Mouse (Mus musculus) hindbrain, postnatal 0 days (tissue): ENCODE measurements around the gene Fchsd2. TPM values are rescaled to one million over a fixed set of nuclear protein-coding genes. Genes with fewer than 3 reads are reported as not detected.

Experiments
- ATAC-seq: fragments of 200-750 bp; cut with Nextera tagmentation; 2 replicates; pipeline ENCODE4 v1.8.0; 2017; ENCODE audit warnings: mild to moderate bottlenecking, moderate TSS enrichment, moderate library complexity
- DNase-seq: peaks from one replicate; pipeline ENCODE4 v3.0.0-alpha.2; 2015; ENCODE audit warnings: low spot score
- H3K27ac ChIP-seq: fragments of 300-500 bp; sonication (generic); 2 replicates; pipeline ENCODE4 v1.5.1; 2014; ENCODE audit warnings: mild to moderate bottlenecking
- H3K27me3 ChIP-seq: fragments of 300-500 bp; sonication (generic); 2 replicates; pipeline ENCODE4 v1.6.1; 2014; ENCODE audit warnings: low read length, mixed read lengths; ENCODE audit not compliant: insufficient read depth
- H3K36me3 ChIP-seq: fragments of 300-500 bp; sonication (generic); 2 replicates; pipeline ENCODE4 v1.6.1; 2014; ENCODE audit warnings: low read length, mixed read lengths; ENCODE audit not compliant: insufficient read depth
- H3K4me1 ChIP-seq: fragments of 300-500 bp; sonication (generic); 2 replicates; pipeline ENCODE4 v1.6.1; 2014; ENCODE audit warnings: antibody characterized with exemption, low read length, mixed read lengths; ENCODE audit not compliant: insufficient read depth
- H3K4me2 ChIP-seq: fragments of 300-500 bp; sonication (generic); 2 replicates; pipeline ENCODE4 v1.6.1; 2014; ENCODE audit warnings: low read depth, mild to moderate bottlenecking, low read length, moderate library complexity, mixed read lengths
- H3K4me3 ChIP-seq: fragments of 300-500 bp; sonication (generic); 2 replicates; pipeline ENCODE4 v1.5.1; 2014; ENCODE audit warnings: low read length
- H3K9ac ChIP-seq: fragments of 300-500 bp; sonication (generic); replicated peaks from 2 replicates; pipeline ENCODE4 v1.6.1; 2014; ENCODE audit warnings: mild to moderate bottlenecking, low read length, moderate library complexity, mixed read lengths
- H3K9me3 ChIP-seq: fragments of 300-500 bp; sonication (generic); 2 replicates; pipeline ENCODE4 v1.6.1; 2016; ENCODE audit warnings: low read length, mixed read lengths
- CTCF ChIP-seq: IDR thresholded peaks from 2 replicates; pipeline ENCODE4 v1.5.1; 2016; ENCODE audit warnings: antibody characterized with exemption, control low read depth, low read depth
- WGBS: fragments of 180-500 bp; shearing (Covaris S2); extraction: QIAGEN DNeasy Blood & Tissue Kit; methylation state at CpG from one replicate; pipeline ENCODE4 v1.1.7; 2014; 5-methylcytosine and 5-hydroxymethylcytosine counted together
- polyA plus RNA-seq: library from polyadenylated mRNA; unstranded; fragments of >200 nt; fragmentation: Nextera tagmentation; extraction: Ambion mirVana; gene quantifications from 2 replicates; pipeline ENCODE4 v1.2.1, GENCODE M21; 2015
- total RNA-seq: library from RNA; depleted of rRNA; stranded (reverse); fragments of >200 nt; gene quantifications from 2 replicates; pipeline ENCODE4 v1.2.3, GENCODE M21; 2014

Gene Fchsd2
- total and polyA plus RNA-seq, 2 experiments from 2014 or later = 34.2 to 43.1 TPM

GRCm38 (mm10) chr7:101071020-101071419 is 21.6 kb upstream of the Fchsd2 start:
- no peak overlapping the region for H3K4me3 ChIP-seq
- no peak for DNase-seq
- H3K9ac ChIP-seq = no peak overlapping the region
- no peaks in the 10 kb centered on the region for H3K9me3 ChIP-seq
- ATAC-seq = no peak
- 46% methylated on average over 6 of the region's 6 CpGs for WGBS
- no peak overlapping the region for H3K4me2 ChIP-seq
- no peak overlapping the region for H3K27ac ChIP-seq
- no peaks in the 10 kb centered on the region for H3K27me3 ChIP-seq
- no peak for TF ChIP-seq CTCF
- H3K36me3 ChIP-seq = no peaks in the 10 kb centered on the region
- no peaks in the 10 kb centered on the region for H3K4me1 ChIP-seq

GRCm38 (mm10) chr7:101072123-101072740 is 20.4 kb upstream of the Fchsd2 start:
- Histone ChIP-seq H3K4me1 (no peaks in the 10 kb centered on the region), H3K27ac (no peak overlapping the region), H3K4me2 (no peak overlapping the region), H3K27me3 (no peaks in the 10 kb centered on the region), H3K36me3 (no peaks in the 10 kb centered on the region), H3K9ac (no peak overlapping the region), H3K9me3 (no peaks in the 10 kb centered on the region), H3K4me3 (no peak overlapping the region)
- no peak for TF ChIP-seq CTCF
- no peak for DNase-seq
- 84% methylated on average over 12 of the region's 12 CpGs for WGBS
- no peak for ATAC-seq

- no peak for TF ChIP-seq CTCF
- no peak overlapping the region for H3K9ac ChIP-seq
- no peaks in the 10 kb centered on the region for H3K9me3 ChIP-seq
- ATAC-seq = no peak
- no peak overlapping the region for H3K4me3 ChIP-seq
- H3K27ac ChIP-seq = no peak overlapping the region
- no peak for DNase-seq
- H3K27me3 ChIP-seq = no peaks in the 10 kb centered on the region
- H3K4me2 ChIP-seq = no peak overlapping the region
- no peaks in the 10 kb centered on the region for H3K4me1 ChIP-seq
- no peaks in the 10 kb centered on the region for H3K36me3 ChIP-seq
- 77% methylated on average over 8 of the region's 8 CpGs for WGBS
Measured at GRCm38 (mm10) chr7:101074170-101074767, 18.4 kb upstream of the Fchsd2 start.

GRCm38 (mm10) chr7:101083562-101084166 is 9.0 kb upstream of the Fchsd2 start:
- no peak for DNase-seq
- no peak for TF ChIP-seq CTCF
- no peaks in the 10 kb centered on the region for H3K27me3 ChIP-seq
- H3K9me3 ChIP-seq = no peaks in the 10 kb centered on the region
- H3K4me3 ChIP-seq = no peak overlapping the region
- H3K4me2 ChIP-seq = no peak overlapping the region
- H3K27ac ChIP-seq = no peak overlapping the region
- no peak overlapping the region for H3K9ac ChIP-seq
- no peaks in the 10 kb centered on the region for H3K36me3 ChIP-seq
- ATAC-seq = no peak
- H3K4me1 ChIP-seq = no peaks in the 10 kb centered on the region
- WGBS = 69% methylated on average over 9 of the region's 9 CpGs

- WGBS = 84% methylated on average over 4 of the region's 4 CpGs
- Histone ChIP-seq H3K4me2 (no peak overlapping the region), H3K4me1 (no peaks in the 10 kb centered on the region), H3K27ac (no peak overlapping the region), H3K27me3 (no peaks in the 10 kb centered on the region), H3K9ac (no peak overlapping the region), H3K9me3 (no peaks in the 10 kb centered on the region), H3K4me3 (no peak overlapping the region), H3K36me3 (no peaks in the 10 kb centered on the region)
- TF ChIP-seq CTCF = no peak
- ATAC-seq (no peak), DNase-seq (no peak)
Measured at GRCm38 (mm10) chr7:101084816-101085456, 7.7 kb upstream of the Fchsd2 start.

GRCm38 (mm10) chr7:101085779-101086178 is 6.9 kb upstream of the Fchsd2 start:
- Histone ChIP-seq H3K9me3 (no peaks in the 10 kb centered on the region), H3K36me3 (no peaks in the 10 kb centered on the region), H3K4me1 (no peaks in the 10 kb centered on the region), H3K27ac (no peak overlapping the region), H3K9ac (no peak overlapping the region), H3K4me2 (no peak overlapping the region), H3K4me3 (no peak overlapping the region), H3K27me3 (no peaks in the 10 kb centered on the region)
- ATAC-seq (no peak), DNase-seq (no peak)
- no peak for TF ChIP-seq CTCF
- WGBS = 77% methylated on average over 4 of the region's 4 CpGs
